Mouse (Mus musculus): ENCODE data around the gene Nkx2-3. TPM values are rescaled to one million over a fixed set of nuclear protein-coding genes. Genes with fewer than 3 reads are reported as not detected.

Nkx2-3 gene
- total RNA-seq (2021), result not detected
- long read RNA-seq, experiment 1, result 0 reads
- long read RNA-seq, experiment 2, result 0 reads

GRCm38 (mm10) chr19:43612051-43612450 lies at the start of gene Nkx2-3:
Gene Nkx2-3, plus strand, starts transcription at chr19:43612325.
- DNase-seq (ENCODE audit: low spot score in 2 of 2), result no peak

GRCm38 (mm10) chr19:43563166-43563565 lies 49.0 kb upstream of the Nkx2-3 start:
- DNase-seq (ENCODE audit: low spot score in 2 of 2), result no peak

- DNase-seq (ENCODE audit: low spot score in 2 of 2), result no peak
Measured at GRCm38 (mm10) chr19:43568298-43568697, 43.8 kb upstream of the Nkx2-3 start.

GRCm38 (mm10) chr19:43569133-43569532 lies 43.0 kb upstream of the Nkx2-3 start:
- no peak for DNase-seq (ENCODE audit: low spot score in 2 of 2)

GRCm38 (mm10) chr19:43570831-43571790 lies 41.0 kb upstream of the Nkx2-3 start:
- peak; percentile 58 to 74 for DNase-seq (ENCODE audit: low spot score in 2 of 2)

GRCm38 (mm10) chr19:43579081-43579796 lies 32.9 kb upstream of the Nkx2-3 start:
- DNase-seq (ENCODE audit: low spot score in 2 of 2), result no peak

- no peak for DNase-seq (ENCODE audit: low spot score in 2 of 2)
Measured at GRCm38 (mm10) chr19:43581185-43581584, 30.9 kb upstream of the Nkx2-3 start.

- no peak for DNase-seq (ENCODE audit: low spot score in 2 of 2)
Measured at GRCm38 (mm10) chr19:43583192-43583591, 28.9 kb upstream of the Nkx2-3 start.

GRCm38 (mm10) chr19:43583595-43583994 lies 28.5 kb upstream of the Nkx2-3 start:
- no peak for DNase-seq (ENCODE audit: low spot score in 2 of 2)

GRCm38 (mm10) chr19:43584788-43585187 lies 27.3 kb upstream of the Nkx2-3 start:
- DNase-seq (ENCODE audit: low spot score in 2 of 2), result no peak

GRCm38 (mm10) chr19:43592026-43592425 lies 20.1 kb upstream of the Nkx2-3 start:
- DNase-seq (ENCODE audit: low spot score in 2 of 2), result no peak

- DNase-seq (ENCODE audit: low spot score in 2 of 2), result no peak
Measured at GRCm38 (mm10) chr19:43596981-43597380, 15.1 kb upstream of the Nkx2-3 start.

- no peak for DNase-seq (ENCODE audit: low spot score in 2 of 2)
Measured at GRCm38 (mm10) chr19:43598741-43599660, 13.1 kb upstream of the Nkx2-3 start.

- no peak for DNase-seq (ENCODE audit: low spot score in 2 of 2)
Measured at GRCm38 (mm10) chr19:43599776-43600544, 12.2 kb upstream of the Nkx2-3 start.

- no peak for DNase-seq (ENCODE audit: low spot score in 2 of 2)
Measured at GRCm38 (mm10) chr19:43600545-43601331, 11.4 kb upstream of the Nkx2-3 start.

- no peak for DNase-seq (ENCODE audit: low spot score in 2 of 2)
Measured at GRCm38 (mm10) chr19:43601440-43601839, 10.7 kb upstream of the Nkx2-3 start.

- DNase-seq (ENCODE audit: low spot score in 2 of 2), result no peak
Measured at GRCm38 (mm10) chr19:43601996-43602590, 10.0 kb upstream of the Nkx2-3 start.

GRCm38 (mm10) chr19:43603521-43603920 lies 8.6 kb upstream of the Nkx2-3 start:
- no peak for DNase-seq (ENCODE audit: low spot score in 2 of 2)

All from left cerebral cortex, adult 18-20 months (tissue).